Mouse (Mus musculus) neutrophil, adult 59 days (primary cell): Measurements from ENCODE around the gene Cutal. TPM values are rescaled to one million over a fixed set of nuclear protein-coding genes. Genes with fewer than 3 reads are reported as not detected.

Experiments used
- total RNA-seq, 2 experiments: library from RNA; stranded (reverse); gene quantifications; 1 replicate in 1 of 2; 2 replicates in 1 of 2; pipeline ENCODE4 v1.2.4; 2023

The Cutal gene
- not detected for total RNA-seq

GRCm38 (mm10) chr2:34874271-34874670 is at the start of gene Cutal:
Gene Cutal (plus strand): TSS chr2:34874396.

GRCm38 (mm10) chr2:34825827-34826459 is 48.3 kb upstream of the Cutal start, which contains the start of gene Fbxw2:
Gene Fbxw2 (minus strand): TSS chr2:34826311.

GRCm38 (mm10) chr2:34832766-34833457 is 41.3 kb upstream of the Cutal start, which contains the start of gene Gm34653:
Gene Gm34653 (plus strand): TSS chr2:34833007.

GRCm38 (mm10) chr2:34874816-34875345 is 685 bp downstream of the Cutal start, which contains the start of gene Psmd5:
Gene Psmd5 (minus strand): TSS chr2:34874968.

GRCm38 (mm10) chr2:34913218-34914068 is 39.2 kb downstream of the Cutal start, which contains the start of gene Phf19:
Gene Phf19 (minus strand): TSS chr2:34914026.

Other genes with a start within 250 kb of the Cutal start
- 10 to 100 TPM; 81.0 to 96.1 TPM for gene Gapvd1, start 119.2 kb upstream of the Cutal start, total RNA-seq
- 100 to 1,000 TPM; 340 to 424 TPM for gene Hspa5, start 102.4 kb upstream of the Cutal start, total RNA-seq
- 1 to 10 TPM; 6.6 to 7.0 TPM for gene Rabepk, start 74.5 kb upstream of the Cutal start, total RNA-seq
- gene Fbxw2, start 48.1 kb upstream of the Cutal start, total RNA-seq, result 10 to 100 TPM; 91.8 to 97.4 TPM
- gene Gm34653, start 41.4 kb upstream of the Cutal start, total RNA-seq, result under 1 TPM in 1 of 2 experiments, not detected in 1; 0.22 TPM
- gene Psmd5, start 572 bp downstream of the Cutal start, total RNA-seq, result 10 to 100 TPM; 19.0 to 19.9 TPM
- 10 to 100 TPM; 11.1 to 14.2 TPM for gene Phf19, start 39.6 kb downstream of the Cutal start, total RNA-seq
- gene Traf1, start 87.4 kb downstream of the Cutal start, total RNA-seq, result 1 to 10 TPM; 5.0 to 6.4 TPM
- gene Hc, start 187.0 kb downstream of the Cutal start, total RNA-seq, result 1 to 10 TPM in 1 of 2 experiments, under 1 TPM in 1; 0.99 to 1.3 TPM
- under 1 TPM; 0.29 to 0.51 TPM for gene AI182371, start 227.1 kb downstream of the Cutal start, total RNA-seq
- gene Cntrl, start 235.1 kb downstream of the Cutal start, total RNA-seq, result 10 to 100 TPM; 77.7 to 77.9 TPM